Mouse (Mus musculus): Measurements from ENCODE around the gene Kiss1r.

DNA sequence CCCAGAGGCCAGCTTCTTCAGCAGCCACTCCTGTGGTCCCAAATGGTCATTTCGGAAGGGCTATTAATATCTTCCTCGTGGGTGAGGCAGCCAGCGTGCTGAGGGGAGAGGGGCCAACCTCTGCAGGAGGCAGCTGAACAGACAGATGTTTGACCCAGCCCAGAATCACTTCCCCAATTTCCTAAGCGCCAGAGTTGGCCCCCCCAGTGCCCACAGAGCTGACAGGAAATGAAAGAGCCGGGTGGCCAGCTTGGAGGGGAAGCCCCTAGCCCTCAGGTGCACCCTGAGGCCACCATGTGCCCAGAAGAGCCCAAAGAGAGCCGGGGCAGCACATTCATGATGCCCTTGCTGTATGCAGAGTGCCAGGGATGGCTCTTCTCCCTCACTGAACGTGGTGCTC is 24.0 kb downstream of the Kiss1r start:
- TF ChIP-seq CTCF (IDR thresholded peaks at IDR 0.05; ENCODE audit: borderline replicate concordance, extremely low read depth, insufficient read depth, insufficient read length) (no peak), POLR2A (IDR thresholded peaks at IDR 0.05; ENCODE audit: borderline replicate concordance, extremely low read depth, insufficient read depth, insufficient read length, poor library complexity, severe bottlenecking) (no peak)
